Mouse (Mus musculus): ENCODE measurements around the gene Apba2.

Apba2 gene

DNA sequence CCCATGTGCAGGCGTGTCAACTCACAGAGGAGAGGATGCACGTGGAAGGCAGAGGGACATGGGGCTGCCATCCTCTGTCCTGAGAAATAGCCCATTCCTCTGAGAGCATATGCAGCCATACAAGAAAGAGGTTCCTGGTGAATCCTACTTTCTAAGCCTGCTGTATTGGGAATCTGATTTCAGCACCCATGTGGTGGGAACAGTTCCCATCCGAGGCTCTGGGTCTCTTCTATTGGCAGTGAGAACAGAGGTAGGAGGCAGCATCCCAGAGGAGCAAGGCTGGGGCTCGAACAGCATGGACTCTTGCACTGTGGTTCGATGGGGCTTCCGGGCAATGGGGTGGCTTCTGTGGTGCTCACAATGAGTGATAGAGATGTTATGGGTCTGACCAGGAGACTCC, 93.8 kb downstream of the Apba2 start:
- DNase-seq, result no peak

DNA sequence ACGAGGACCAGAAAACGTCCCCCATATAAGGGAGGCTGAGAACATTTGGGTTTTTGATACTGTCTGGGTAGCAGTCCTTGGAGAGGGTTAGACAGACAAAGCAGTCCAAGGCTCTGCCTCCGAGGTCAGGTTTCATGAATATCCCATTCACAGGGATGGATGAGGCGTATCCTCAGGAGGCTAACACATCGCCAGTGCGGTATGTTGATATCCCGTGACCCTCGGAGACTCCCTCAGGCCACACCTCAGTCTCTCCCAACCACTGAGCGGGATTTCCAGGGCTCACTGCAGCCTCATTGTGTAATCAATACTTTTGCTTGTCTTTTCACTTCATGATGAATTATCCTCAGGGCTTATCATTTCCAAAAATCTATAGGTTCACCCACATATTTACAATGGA, 95.1 kb downstream of the Apba2 start:
- no peak for DNase-seq

DNA sequence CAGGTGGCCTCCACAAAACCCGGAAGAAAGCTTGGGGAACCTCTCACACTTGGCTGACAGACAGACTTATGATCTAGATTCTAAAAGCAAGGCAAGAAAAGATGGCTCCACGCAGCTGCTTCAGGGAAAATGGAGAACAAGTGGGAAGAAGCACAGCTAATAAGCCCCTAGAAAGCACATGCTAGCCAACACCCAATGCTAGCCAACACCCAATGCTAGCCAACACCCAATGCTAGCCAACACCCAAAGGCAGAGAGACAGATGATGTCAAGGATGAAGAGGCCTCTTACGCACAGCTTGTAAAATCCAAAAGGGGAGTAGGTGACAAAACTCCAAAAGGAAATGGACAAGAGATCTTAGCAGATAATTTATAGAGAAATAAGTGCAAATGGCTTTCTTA, 108.4 kb downstream of the Apba2 start:
- no peak for DNase-seq

DNA sequence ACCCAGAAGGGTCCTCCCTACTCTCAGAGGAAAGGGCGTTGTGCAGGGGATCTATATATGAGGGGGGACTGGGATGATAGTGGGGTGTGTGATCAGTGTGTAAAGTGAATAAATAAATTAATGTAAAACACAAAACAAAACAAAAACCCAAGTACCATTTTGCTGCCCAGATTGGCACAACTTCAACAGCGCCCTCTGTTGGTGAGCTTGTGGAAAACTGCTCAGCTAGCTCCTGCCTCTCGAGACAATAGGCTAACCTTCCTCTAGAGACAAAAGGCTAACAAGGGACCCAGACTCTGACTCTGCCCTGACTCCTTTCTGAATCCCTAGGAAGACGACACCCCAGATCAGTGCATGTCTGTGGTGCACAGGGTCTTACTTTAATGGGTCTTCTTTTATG, 109.4 kb downstream of the Apba2 start:
- no peak for DNase-seq

DNA sequence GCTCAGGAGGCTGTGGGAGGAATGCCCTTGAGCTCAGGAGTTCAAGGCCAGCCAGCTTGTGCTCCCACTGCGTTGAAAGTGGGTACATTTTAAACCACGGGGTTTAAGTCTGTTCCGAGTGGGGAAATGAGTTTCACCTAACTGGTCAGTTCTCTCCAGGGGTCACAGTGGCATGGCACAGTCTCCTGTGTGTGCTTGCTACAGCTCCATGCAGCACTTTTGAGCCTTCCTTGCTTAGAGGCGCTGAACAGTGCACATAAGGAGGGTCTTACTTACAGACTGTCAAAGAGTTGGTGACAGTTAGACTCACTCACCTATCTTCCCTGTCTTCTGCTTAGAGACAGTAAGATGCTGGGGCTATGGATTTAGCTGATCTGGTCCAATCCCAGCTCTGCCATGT, 117.8 kb downstream of the Apba2 start:
- DNase-seq, result no peak

DNA sequence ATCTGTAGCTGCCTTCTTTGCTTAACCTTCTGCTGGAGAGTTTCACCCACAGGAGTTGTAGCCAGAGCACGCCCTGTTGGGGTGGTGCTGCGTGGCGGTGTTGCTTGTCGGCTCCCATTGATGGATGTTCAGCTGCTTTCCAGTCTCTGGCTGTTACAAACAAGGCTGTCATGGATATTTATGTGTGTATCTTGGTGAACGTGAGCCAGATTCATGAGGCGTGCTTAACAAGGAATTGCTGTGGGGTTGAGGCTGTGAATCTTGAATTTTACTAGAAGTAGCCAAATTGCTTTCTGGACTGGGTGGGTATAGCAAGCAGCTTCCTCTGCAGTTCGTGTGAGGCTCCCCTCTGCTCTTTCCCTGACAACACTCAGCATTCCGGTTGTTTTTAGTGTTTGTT, 125.0 kb downstream of the Apba2 start:
- DNase-seq, result no peak

DNA sequence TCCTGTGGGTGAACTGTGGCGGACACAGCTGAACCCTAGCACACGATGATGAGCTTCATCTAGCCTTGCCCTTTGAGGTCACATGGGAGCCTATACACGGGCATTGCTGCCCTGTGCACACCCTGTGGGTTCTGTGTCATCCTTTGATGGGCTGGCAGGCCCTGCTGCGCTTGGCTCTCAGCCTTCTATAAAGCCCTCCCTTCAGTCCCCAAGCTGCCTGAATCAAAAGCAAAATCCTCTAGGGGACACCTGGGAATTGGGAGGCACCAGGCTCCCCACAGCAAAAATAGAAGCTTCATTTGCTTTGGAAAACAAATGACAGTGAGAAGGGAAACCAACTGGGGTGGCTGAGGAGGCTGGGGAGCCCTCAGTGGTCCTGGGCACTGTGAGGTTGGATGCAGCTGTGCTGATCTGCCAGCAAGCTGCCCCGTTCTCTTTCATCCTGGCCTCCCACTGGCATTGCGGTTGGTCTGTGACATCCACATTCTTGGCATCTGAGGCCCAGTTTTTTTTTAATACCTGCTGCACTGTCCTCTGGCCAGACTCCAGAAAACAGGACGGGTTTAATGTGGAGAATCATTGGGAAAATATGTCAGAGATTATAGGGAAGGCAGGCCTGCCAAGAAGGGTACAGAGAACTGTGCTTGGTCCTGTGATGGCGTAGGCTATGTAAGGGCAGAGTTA, 126.6 kb downstream of the Apba2 start:
- no peak for DNase-seq

DNA sequence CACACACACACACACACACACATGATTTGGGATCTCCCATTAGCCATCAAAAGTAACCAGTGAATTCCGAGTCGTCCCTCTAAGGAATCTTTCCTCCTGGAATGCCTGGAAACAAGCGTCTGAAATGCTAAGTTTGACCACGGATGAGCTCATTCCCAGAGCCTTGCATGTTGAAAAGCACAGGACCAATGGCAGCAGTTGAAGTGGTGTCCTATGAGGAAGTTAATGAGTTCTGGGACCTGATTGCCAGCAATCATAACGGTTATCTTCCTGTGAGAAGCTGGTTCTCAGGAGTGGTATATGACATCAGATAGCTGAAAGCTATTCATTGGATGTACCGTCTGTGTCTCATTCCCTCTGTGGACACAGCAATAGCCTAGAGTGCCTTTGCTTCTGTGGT, 129.2 kb downstream of the Apba2 start:
- DNase-seq, result no peak

DNA sequence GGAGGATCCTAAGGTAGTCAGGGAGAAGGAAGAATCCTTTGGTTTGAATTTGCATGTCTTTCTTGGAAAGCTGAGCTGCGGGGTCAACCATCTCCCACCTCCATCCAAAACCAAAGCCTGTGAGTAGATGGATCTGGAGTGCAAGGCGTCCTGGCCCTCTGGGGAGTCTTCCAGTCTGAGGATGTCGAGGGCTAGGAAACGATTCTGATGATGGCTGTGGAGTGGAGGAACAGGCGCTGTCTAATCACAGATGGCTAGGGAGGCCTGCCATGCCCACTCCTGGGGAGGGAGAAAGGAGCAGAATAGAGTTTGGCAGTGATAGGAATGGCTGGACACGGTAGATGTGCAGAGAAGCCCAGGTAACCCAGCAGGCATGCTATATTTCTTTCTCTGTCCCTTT, 129.6 kb downstream of the Apba2 start:
- DNase-seq, result no peak

DNA sequence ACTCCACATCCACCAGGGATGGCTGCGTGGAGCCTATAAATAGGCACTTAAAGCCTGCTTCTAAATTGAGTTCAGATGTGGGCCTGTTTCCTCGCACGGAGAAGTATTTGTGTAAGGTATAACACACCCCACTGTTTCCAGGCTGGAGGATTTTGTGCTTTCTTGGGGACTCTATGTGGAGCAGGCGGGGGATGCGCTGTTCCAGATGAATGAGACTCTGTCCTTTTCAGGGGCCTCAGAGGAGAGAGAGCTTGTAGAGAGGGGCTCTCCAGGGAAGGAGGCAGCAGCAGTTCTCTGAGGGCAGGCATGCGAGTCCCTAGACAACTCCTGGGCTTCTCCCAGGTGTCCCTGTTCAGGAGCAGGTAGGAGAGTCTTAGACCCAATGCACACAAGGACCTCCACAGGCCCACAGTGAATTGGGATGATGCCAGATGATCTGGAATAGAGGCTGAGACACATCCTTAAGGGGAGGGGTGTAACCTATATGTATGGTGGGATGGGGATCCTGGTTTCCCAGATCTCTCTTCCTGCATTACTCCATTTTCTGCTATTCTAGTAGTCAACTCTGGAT, 130.4 kb downstream of the Apba2 start:
- DNase-seq, result no peak

DNA sequence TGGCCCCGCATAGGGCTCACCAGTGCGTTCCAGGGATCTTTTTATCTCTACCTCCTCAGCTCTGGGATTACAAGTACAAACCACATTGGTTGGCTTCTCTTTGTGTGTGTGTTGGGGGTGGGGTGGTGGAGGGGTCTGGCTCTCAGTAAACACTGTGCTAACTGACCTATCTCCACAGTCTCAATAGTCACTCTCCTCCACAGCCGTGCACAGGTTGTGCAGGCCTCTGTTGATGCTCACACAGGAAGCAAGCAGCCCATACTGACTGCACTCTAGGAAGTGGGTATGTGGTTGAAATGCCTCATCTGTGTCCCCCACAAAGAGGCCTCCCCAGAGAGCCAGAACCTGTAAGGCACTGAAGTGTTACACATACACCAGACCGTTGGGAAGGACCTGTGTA, 131.7 kb downstream of the Apba2 start:
- DNase-seq, result no peak

DNA sequence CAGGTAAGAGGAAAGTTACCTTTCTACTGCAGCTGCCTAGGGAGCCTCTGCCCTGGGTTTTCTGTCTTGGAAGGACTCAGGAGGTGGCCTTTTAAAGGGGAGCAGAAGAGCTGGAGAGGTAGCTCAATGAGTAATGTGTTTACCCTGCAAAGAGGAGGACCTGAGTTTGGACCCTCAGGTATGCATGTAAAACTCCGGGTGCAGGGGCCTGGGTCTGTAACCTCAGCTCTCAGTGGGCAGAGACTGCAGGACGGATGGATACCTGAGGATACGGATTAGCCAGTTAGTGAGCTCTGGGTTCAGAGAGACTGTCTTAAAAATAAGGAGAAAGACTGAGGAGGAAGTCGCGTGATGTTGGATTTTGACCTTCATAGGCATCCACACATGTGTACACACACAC, 132.4 kb downstream of the Apba2 start:
- DNase-seq, result no peak

DNA sequence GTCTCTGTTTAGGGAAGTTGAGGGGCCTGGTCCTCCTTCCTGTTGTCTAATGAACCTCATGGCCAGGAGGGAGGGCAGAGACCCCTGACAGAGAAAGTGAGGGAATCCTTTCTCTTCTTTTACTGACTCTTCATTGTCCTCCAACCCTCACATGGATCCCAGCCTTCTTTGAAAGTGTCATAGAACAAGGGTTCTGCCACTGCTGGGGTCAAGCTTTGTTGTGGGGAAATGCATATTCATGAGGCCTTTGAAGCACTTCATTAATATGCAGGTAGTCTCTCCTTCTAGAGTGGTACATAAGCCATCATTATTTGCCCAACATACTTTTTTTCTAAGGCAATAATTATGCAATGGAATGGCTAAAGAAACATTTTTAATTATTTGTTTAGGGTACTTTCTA, 133.0 kb downstream of the Apba2 start:
- DNase-seq, result no peak

DNA sequence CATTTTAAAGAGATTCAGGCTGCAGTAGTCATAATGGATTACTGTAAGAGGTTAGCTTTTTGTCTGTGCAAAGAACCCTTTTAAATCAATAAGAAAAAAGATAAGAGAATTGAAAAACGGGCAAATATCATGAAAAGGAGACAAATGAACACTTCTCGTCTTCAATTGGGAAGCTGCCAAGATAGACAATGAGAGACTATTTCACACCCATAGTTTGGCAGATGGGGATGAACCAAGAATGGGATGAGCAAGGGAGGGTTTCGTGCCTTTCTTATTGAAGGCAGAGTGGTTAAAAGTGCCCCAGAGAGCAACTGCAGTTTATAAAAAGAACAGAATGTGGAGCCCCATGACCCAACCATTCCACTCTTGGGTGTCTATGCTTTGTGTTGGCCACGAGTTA, 137.4 kb downstream of the Apba2 start:
- DNase-seq, result no peak

DNA sequence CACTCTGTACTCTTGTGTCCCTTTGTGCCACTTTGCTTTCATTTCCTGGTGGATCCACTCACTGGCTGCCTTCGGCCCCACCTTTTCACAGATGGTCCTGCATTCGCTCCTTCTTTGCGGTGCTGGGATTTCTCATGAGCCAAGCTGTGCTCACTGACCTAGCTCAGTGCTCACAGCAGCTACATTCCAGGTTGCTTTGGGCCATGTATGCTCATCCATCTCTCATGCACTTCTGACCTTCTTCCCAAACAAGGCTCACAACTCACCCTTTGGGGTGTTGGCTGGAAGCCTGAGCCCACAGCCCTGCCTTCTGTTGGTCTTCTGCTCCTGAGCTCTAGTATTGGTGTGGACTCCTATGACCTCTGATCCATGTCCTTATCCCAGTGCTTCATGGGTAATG, 139.1 kb downstream of the Apba2 start:
- DNase-seq, result no peak

DNA sequence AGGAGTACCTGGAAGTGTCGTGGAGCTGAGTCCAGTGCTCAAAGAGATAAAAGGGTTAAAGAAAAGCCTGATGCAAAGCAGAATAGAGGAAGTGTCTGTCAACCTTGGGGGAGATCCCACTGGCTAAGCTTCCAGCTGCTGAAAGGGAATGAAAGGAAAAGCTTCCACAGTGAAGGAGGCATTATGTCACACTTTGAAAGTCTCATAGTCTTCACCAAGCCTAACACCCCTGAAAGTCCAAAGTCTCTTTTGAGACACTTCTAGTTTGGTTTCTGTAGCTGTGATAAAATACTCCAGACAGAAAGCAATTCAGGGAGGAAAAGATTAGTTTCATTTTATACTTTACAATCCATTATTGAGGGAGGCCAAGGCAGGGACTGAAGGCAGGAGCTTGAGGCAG, 141.4 kb downstream of the Apba2 start:
- no peak for DNase-seq

DNA sequence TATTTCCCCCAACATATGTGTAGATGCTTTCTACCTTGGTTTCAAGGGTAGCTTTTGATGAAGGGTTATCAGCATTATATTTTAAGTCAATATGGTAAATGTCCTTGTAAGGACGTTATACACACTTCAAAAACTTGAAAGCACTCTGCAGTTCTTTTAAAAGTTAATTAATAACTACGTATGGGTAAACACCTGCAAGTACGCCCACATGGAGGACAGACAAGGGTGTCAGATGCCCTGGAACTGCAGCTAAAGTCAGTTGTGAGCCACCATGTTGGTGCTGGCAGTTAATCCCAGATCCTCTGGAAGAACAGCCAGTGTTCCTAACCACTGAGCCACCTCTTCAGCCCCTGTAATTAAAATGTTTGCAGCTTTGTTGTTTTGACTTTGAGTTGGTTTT, 144.0 kb downstream of the Apba2 start:
- DNase-seq, result no peak

DNA sequence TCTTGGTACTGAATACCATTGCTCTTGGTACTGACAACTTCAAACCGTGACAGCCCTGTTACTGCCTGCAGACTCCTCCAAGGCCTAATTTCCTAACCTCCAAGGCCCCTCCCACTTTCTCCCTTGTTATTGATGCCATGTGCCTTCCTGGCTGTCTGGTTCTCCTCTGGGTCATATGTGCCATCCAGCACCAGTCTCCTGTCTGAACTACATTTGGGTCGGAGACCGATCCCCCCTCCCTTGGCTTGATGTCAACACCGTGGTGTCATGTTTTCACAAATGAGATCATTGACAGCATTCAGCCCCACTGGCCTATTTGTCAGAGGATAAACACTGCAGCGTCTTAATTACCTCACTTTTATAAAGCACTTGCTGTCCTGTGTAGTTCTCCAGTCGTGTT, 144.5 kb downstream of the Apba2 start:
- no peak for DNase-seq

DNA sequence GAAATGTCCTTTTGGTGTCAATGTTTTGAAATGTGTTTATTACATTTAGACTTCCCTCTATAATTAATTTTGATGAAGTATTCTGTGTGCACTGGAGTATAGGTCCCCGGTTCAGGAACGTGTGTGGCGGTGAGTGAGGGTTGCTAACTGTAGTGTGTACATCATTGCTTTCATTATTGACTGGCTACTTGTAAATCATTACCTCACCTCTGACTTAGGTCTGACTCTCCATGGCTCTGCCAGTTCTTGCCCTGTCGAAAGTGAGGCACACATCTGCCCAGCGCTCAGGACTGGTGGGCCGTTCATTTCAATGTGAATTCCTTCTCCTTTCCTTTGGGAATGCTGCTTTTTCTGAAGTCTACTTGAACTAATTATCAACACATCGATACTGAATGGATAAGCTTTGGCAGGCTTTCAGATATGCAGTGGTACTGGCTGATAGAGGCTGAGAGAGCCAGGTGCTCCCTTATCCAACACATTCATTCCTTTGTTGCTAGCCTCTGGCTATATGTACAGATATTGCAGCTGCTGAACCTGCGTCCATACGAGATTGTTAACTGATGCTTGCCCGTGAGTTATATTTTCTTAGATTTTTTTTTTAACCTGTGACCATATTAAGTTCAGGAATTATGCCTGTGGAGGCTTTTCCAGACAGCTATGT, 147.6 kb downstream of the Apba2 start:
- DNase-seq, result no peak

DNA sequence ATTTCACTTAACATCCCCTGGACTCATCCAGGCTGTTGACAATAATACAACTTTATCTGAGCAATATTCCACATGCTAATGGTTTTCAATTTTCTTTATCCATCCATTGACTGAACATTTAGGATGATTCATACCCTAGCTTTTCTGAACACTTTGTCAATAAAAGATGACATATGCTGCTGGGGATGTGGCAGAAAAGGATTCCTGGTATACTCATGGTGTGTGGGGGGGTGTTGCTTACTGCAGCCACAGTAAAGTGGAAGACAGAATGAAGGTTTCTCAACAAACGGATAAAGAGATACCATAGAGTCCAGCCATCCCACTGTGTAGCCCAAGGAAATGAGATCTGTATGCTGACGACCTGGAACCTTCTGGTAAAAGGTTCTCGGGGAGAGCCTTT, 150.5 kb downstream of the Apba2 start:
- no peak for DNase-seq

DNA sequence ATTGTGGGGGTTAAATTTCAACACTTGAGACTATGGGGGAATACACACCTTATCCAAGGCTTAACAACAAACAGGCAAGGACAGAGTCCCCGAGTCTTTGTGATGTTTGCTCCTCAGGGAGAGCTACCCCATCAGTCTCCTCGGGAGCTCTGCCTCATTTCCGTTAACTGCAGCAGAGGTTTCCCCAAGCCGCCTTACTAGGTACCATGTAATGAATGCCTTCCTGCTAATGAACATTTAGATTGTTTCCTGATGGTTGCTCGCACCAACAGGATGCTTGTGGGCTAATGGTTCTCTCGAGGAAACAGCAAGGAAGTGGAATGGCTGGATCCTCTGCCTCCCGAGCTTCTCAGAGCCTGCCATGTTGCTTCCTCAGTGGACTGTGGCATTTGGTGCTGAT, 155.3 kb downstream of the Apba2 start:
- DNase-seq, result no peak

DNA sequence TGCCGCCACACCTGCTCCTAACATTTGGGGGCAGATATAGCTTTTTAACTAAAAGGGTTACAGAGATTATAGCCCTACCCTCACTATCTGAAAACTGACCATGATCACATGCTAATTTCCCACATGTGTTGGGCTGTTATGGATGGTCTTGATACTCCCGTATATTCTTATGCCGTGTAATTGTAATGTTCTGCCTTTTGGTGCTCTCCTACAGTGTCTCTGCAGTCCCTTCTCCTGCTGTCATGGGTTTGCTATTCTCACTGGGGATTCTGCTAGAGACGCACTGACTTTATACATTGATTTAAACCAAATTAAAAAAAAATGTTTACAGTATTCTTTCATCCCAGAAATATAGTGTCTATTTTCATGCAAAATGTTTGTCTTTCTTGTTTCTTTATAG, 157.4 kb downstream of the Apba2 start:
- DNase-seq, result no peak

DNA sequence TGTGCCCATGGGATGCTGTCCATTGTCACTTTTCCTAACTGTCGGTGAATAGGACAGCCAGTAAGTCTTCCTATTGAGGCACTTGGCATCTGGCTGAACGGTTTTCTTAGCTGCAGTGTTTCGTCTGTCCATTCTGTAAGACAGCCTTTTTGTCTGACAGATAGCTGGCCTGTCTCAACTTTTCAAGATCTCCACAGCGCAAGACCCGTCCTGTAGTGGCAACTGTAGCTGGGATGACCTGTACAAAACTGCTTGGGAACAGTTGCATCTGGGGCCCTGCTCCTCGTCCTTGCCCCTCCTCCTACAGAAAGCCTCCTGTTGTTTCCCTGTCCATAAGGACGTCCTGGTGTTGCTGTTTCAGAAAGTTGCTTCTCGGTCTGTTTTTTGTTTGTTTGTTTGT, 157.8 kb downstream of the Apba2 start:
- DNase-seq, result no peak

DNA sequence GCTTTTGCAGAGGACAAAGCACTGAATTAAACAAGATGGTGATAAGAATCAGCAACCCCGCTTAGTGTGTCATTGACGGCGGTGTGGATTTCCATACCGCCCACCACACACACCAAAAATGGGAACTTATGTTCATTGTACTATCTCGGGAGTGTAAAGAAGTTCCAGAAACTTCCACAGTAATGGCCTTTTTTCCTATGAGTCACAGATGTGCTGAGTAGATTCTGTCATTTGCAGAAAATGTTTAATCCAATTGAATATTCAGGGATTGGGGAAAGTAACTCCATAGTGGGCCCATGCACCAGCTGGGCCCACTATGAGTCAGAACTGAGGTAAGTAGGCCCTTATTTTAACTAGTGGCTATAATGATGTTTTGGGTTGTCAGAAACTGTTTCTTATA, 161.0 kb downstream of the Apba2 start:
- no peak for DNase-seq

DNA sequence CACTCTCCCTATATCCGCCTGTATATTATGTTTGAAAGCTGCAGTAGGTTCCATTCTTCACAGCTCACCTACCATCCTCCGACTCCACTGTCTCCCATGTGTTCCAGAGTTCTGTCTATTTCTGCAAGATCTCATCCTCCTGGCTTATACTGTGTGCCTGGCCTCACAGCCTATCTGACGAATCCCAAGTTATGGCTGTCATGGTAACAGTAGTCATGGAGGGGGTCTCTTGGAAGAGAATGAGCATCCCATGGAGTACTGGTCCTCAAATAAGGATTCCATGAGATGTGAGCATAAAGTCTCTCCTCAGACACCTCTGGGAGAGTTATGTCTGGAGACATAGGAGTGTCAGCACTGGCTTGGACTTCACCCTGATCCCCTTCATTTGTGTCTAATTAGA, 162.1 kb downstream of the Apba2 start:
- no peak for DNase-seq
